Mouse (Mus musculus) lung, embryonic 15.5 days (tissue): ENCODE measurements around the gene Tbc1d15. TPM values are rescaled to one million over a fixed set of nuclear protein-coding genes. Genes with fewer than 3 reads are reported as not detected.
"Not testable (repeated sequence)": the region's sequence is repeated elsewhere in the genome, so short reads cannot be mapped to it uniquely, and the experiment has no call there.

Experiments
- ATAC-seq: fragments of 200-750 bp; cut with Nextera tagmentation; 2 replicates; pipeline ENCODE4 v1.8.0; 2017; ENCODE audit warnings: moderate number of reproducible peaks, borderline replicate concordance; ENCODE audit not compliant: low FRiP score, low TSS enrichment; ENCODE audit errors: extremely low read depth
- H3K27ac ChIP-seq: fragments of 300-500 bp; sonication (generic); 2 replicates; pipeline ENCODE4 v1.5.1; 2015; ENCODE audit warnings: moderate library complexity, mild to moderate bottlenecking, inconsistent platforms
- H3K27me3 ChIP-seq: fragments of 300-500 bp; sonication (generic); 2 replicates; pipeline ENCODE4 v1.6.1; 2015; ENCODE audit warnings: inconsistent platforms
- H3K36me3 ChIP-seq: fragments of 300-500 bp; sonication (generic); 2 replicates; pipeline ENCODE4 v1.6.1; 2015; ENCODE audit warnings: inconsistent platforms
- H3K4me1 ChIP-seq: fragments of 300-500 bp; sonication (generic); 2 replicates; pipeline ENCODE4 v1.6.1; 2015; ENCODE audit warnings: inconsistent platforms
- H3K4me2 ChIP-seq: fragments of 300-500 bp; sonication (generic); 2 replicates; pipeline ENCODE4 v1.6.1; 2015; ENCODE audit warnings: inconsistent platforms, mild to moderate bottlenecking, moderate library complexity
- H3K4me3 ChIP-seq: fragments of 300-500 bp; sonication (generic); 2 replicates; pipeline ENCODE4 v1.5.1; 2015; ENCODE audit warnings: mild to moderate bottlenecking, inconsistent platforms
- H3K9ac ChIP-seq: fragments of 300-500 bp; sonication (generic); 2 replicates; pipeline ENCODE4 v1.6.1; 2015; ENCODE audit warnings: inconsistent platforms
- H3K9me3 ChIP-seq: fragments of 300-500 bp; sonication (generic); 2 replicates; pipeline ENCODE4 v1.6.1; 2016; ENCODE audit warnings: inconsistent platforms
- WGBS: fragments of 180-500 bp; shearing (Covaris S2); methylation state at CpG from one replicate; pipeline ENCODE4 v1.1.7; 2015; 5-methylcytosine and 5-hydroxymethylcytosine counted together
- polyA plus RNA-seq: library from polyadenylated mRNA; unstranded; fragments of >200 nt; fragmentation: Nextera tagmentation; extraction: Ambion mirVana; gene quantifications from 2 replicates; pipeline ENCODE4 v1.2.1, GENCODE M21; 2015

Gene Tbc1d15
- polyA plus RNA-seq, 1 experiment from 2014 or later = 57.4 TPM

GRCm38 (mm10) chr10:115187390-115187789, 63.9 kb downstream of the Tbc1d15 start:
- no peak overlapping the region for H3K9ac ChIP-seq
- no peak overlapping the region for H3K4me2 ChIP-seq
- no peaks in the 10 kb centered on the region for H3K9me3 ChIP-seq
- no peak overlapping the region for H3K4me3 ChIP-seq
- no peaks in the 10 kb centered on the region for H3K27me3 ChIP-seq
- H3K27ac ChIP-seq = no peak overlapping the region
- WGBS = 68% methylated on average over 1 of the region's 1 CpGs
- ATAC-seq = no peak
- H3K36me3 ChIP-seq = no peaks in the 10 kb centered on the region
- no peaks in the 10 kb centered on the region for H3K4me1 ChIP-seq

GRCm38 (mm10) chr10:115184697-115185096, 66.6 kb downstream of the Tbc1d15 start, which contains the start of gene Tph2:
Gene Tph2 (minus strand): TSS chr10:115185022.
- H3K9ac ChIP-seq = no peak within 1 kb of the TSS
- H3K4me3 ChIP-seq = no peak within 1 kb of the TSS
- no peaks in the 10 kb centered on the region for H3K36me3 ChIP-seq
- H3K27ac ChIP-seq = no peak within 1 kb of the TSS
- H3K9me3 ChIP-seq = no peaks in the 10 kb centered on the region
- H3K4me1 ChIP-seq = no peaks in the 10 kb centered on the region
- no peaks in the 10 kb centered on the region for H3K27me3 ChIP-seq
- WGBS = 7% methylated on average over 9 of the region's 9 CpGs
- H3K4me2 ChIP-seq = no peak within 1 kb of the TSS
- peak; percentile 72; the same call in 1 of the 2 replicates for ATAC-seq

GRCm38 (mm10) chr10:115181034-115181433, 70.2 kb downstream of the Tbc1d15 start:
- H3K9ac ChIP-seq = no peak overlapping the region
- no peaks in the 10 kb centered on the region for H3K9me3 ChIP-seq
- no peak overlapping the region for H3K4me3 ChIP-seq
- H3K4me2 ChIP-seq = no peak overlapping the region
- H3K4me1 ChIP-seq = no peaks in the 10 kb centered on the region
- no peak overlapping the region for H3K27ac ChIP-seq
- H3K27me3 ChIP-seq = no peaks in the 10 kb centered on the region
- H3K36me3 ChIP-seq = no peaks in the 10 kb centered on the region
- ATAC-seq = no peak
- 82% methylated on average over 3 of the region's 3 CpGs for WGBS

GRCm38 (mm10) chr10:115178019-115178418, 73.2 kb downstream of the Tbc1d15 start:
- not testable (repeated sequence) for H3K27me3 ChIP-seq, H3K4me1 ChIP-seq, H3K27ac ChIP-seq, H3K9me3 ChIP-seq, H3K4me3 ChIP-seq, H3K36me3 ChIP-seq, ATAC-seq, H3K9ac ChIP-seq, H3K4me2 ChIP-seq
- 56% methylated on average over 6 of the region's 6 CpGs for WGBS

GRCm38 (mm10) chr10:115175591-115175991, 75.7 kb downstream of the Tbc1d15 start:
- peak overlapping the region; percentile 38 for H3K4me2 ChIP-seq
- ATAC-seq = no peak

DNA sequence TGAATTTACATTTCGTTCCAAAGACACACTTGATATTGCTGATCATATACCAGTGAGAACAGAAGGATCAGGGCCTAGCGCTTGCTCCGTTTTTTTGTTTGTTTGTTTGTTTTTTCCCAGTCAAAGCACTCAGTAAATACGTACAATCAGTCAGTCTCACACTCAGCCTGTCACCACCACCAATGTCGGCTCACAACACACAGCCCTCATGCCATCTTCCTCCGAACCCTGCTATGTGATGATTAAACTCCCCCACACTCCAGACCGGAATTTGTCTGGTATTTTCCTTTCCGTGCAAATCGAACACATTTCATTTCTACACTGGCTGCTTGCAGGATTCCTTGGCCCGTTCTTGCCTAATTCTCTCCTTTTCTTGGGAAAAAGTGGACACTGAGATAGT, 77.9 kb downstream of the Tbc1d15 start:
- no peak overlapping the region for H3K4me2 ChIP-seq
- no peaks in the 10 kb centered on the region for H3K36me3 ChIP-seq
- no peak overlapping the region for H3K9ac ChIP-seq
- no peak overlapping the region for H3K4me3 ChIP-seq
- no peaks in the 10 kb centered on the region for H3K27me3 ChIP-seq
- 56% methylated on average over 10 of the region's 10 CpGs for WGBS
- no peak for ATAC-seq
- no peaks in the 10 kb centered on the region for H3K9me3 ChIP-seq
- no peak overlapping the region for H3K27ac ChIP-seq
- H3K4me1 ChIP-seq = no peaks in the 10 kb centered on the region

More at GRCm38 (mm10) chr10:115175591-115175991, 75.7 kb downstream of the Tbc1d15 start:
- H3K36me3 ChIP-seq = no peaks in the 10 kb centered on the region
- H3K9me3 ChIP-seq = no peaks in the 10 kb centered on the region
- no peaks in the 10 kb centered on the region for H3K27me3 ChIP-seq
- 25% methylated on average over 12 of the region's 12 CpGs for WGBS
- H3K4me1 ChIP-seq = no peaks in the 10 kb centered on the region
- H3K9ac ChIP-seq = no peak overlapping the region
- no peak overlapping the region for H3K4me3 ChIP-seq
- no peak overlapping the region for H3K27ac ChIP-seq

GRCm38 (mm10) chr10:115171351-115171818, 79.9 kb downstream of the Tbc1d15 start:
- H3K4me3 ChIP-seq = no peak overlapping the region
- no peaks in the 10 kb centered on the region for H3K4me1 ChIP-seq
- H3K9ac ChIP-seq = no peak overlapping the region
- no peaks in the 10 kb centered on the region for H3K36me3 ChIP-seq
- peak; percentile 58; the same call in 1 of the 2 replicates for ATAC-seq
- no peak overlapping the region for H3K27ac ChIP-seq
- no peak overlapping the region for H3K4me2 ChIP-seq
- WGBS = 35% methylated on average over 8 of the region's 8 CpGs
- H3K27me3 ChIP-seq = no peaks in the 10 kb centered on the region
- H3K9me3 ChIP-seq = no peaks in the 10 kb centered on the region

DNA sequence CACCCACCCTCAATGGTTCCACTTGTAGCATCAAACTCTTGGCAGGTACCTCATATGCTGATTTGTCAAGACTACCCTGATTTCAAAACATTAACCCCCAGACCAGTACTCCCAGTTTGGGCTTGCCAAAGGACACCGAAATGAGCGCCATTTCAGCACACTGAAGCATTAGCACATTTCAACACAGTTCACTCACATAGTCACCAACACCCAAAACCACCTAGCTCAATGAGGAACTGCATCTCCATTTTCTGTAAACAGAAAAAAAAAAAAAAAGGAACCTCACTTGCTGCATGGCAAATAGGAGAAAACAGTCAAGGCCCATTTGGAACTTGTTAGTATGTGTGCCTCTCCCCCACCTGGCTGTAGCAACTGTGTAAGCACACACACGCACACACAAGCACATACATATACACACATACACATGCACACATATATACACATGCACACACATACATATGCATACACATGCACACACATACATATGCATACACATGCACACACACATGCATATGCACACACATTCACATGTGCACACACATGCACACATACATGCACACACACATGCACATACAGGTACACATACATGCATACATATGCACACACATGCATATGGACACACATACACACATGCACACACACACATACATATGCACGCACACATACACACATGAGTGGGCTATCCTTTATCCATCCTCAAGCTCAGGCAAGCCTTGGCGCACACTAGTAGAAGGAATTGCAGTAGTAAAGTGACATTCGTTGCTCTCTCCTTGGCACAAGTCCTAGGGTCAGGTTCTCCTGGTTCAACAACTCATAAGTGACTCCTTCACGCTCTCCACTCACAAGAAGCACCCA, 80.5 kb downstream of the Tbc1d15 start:
- Histone ChIP-seq H3K4me1 (no peaks in the 10 kb centered on the region), H3K36me3 (no peaks in the 10 kb centered on the region), H3K4me3 (no peak overlapping the region), H3K9me3 (no peaks in the 10 kb centered on the region), H3K27me3 (no peaks in the 10 kb centered on the region), H3K9ac (no peak overlapping the region), H3K4me2 (no peak overlapping the region), H3K27ac (no peak overlapping the region)
- 57% methylated on average over 7 of the region's 7 CpGs for WGBS
- no peak for ATAC-seq

GRCm38 (mm10) chr10:115169410-115169809, 81.9 kb downstream of the Tbc1d15 start:
- H3K4me3 ChIP-seq = no peak overlapping the region
- no peaks in the 10 kb centered on the region for H3K4me1 ChIP-seq
- WGBS = 23% methylated on average over 9 of the region's 9 CpGs
- no peak overlapping the region for H3K9ac ChIP-seq
- no peak for ATAC-seq
- H3K4me2 ChIP-seq = no peak overlapping the region
- H3K27me3 ChIP-seq = no peaks in the 10 kb centered on the region
- no peaks in the 10 kb centered on the region for H3K36me3 ChIP-seq
- H3K27ac ChIP-seq = no peak overlapping the region
- no peaks in the 10 kb centered on the region for H3K9me3 ChIP-seq

GRCm38 (mm10) chr10:115160289-115160688, 91.0 kb downstream of the Tbc1d15 start:
- no peaks in the 10 kb centered on the region for H3K4me1 ChIP-seq
- H3K9ac ChIP-seq = no peak overlapping the region
- 74% methylated on average over 5 of the region's 5 CpGs for WGBS
- H3K27ac ChIP-seq = no peak overlapping the region
- ATAC-seq = no peak
- no peaks in the 10 kb centered on the region for H3K9me3 ChIP-seq
- H3K36me3 ChIP-seq = no peaks in the 10 kb centered on the region
- H3K4me3 ChIP-seq = no peak overlapping the region
- H3K4me2 ChIP-seq = no peak overlapping the region
- H3K27me3 ChIP-seq = no peaks in the 10 kb centered on the region
